8 mouse cellular contexts compared by ENCODE assay signal in the genomic region with DNA sequence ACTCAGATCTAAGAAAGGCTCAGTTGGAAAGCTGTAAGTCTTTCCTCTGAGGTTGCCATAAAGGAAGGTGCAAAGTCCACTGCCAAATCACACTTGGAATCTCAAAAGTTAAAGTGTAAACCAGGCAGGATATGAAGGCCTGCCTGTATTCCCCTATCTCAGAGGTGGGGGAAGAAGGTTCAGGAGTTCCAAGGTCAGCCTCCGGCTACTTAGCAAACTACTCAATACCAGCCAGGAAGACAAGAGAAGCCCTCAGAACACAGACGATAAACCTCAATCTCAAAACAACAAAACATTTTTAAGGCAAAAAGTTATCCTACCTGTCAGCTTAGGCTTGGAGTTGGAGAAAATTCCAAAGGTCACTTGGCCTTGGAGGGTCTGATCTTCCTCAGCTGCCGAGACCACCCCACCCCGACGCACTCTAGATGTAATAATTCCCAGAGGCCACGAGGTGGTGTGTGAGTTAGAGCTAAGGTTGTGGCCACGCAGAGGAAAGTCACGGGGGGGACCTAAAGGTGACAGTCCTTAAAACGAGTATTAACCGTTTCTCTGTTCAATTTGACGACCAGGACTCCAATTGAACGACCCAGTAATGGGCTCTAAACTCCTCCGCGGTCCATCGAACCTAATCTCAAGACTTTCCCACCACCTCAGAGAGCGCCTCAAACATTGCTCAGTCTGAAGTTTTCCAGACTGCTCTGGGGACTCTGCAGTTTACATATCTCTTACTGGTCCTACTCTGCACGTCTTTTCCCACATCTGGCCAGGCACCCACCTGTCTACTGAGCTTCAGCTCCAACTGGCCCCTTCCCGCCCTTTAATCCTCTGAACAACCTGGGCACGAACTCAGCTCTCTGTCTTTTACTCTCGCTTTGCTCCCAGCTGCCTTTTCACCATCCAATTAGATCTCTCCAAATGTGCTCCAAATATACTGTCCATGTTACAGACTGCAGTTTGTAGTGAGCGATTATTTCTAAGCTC. TPM values are rescaled to one million over a fixed set of nuclear protein-coding genes. Genes with fewer than 3 reads are reported as not detected.
DNase-seq lines count a peak whose midpoint lies in the region; ATAC-seq and TF ChIP-seq lines count a peak whose summit lies in the region.

No protein-coding gene starts in this region.

- 0 out of 2 replicates have a peak, but pooled peaks cover 5% of the 10 kb centered on the region for H3K4me1 ChIP-seq in forebrain, postnatal 0 days (ENCODE audit: insufficient read depth)
- peaks cover 27% of the 10 kb centered on the region for H3K4me1 ChIP-seq in liver, embryonic 12.5 days

- 11% methylated on average over 21 of the region's 21 CpGs for WGBS in forebrain, postnatal 0 days
- WGBS in liver, embryonic 12.5 days (ENCODE audit: insufficient replicate concordance), result 11% methylated on average over 21 of the region's 21 CpGs

- no peaks in the 10 kb centered on the region for H3K27me3 ChIP-seq in forebrain, postnatal 0 days (ENCODE audit: insufficient read depth, low read length)
- peaks cover 12% of the 10 kb centered on the region for H3K27me3 ChIP-seq in liver, embryonic 12.5 days (replicated peaks)
- H3K27me3 ChIP-seq in myocyte (ENCODE audit: control insufficient read depth, insufficient read depth, insufficient read length), result no peaks in the 10 kb centered on the region

- H3K4me3 ChIP-seq in forebrain, postnatal 0 days (ENCODE audit: low read depth, low read length), result peak overlapping the region; percentile 77
- peak overlapping the region; percentile 69 for H3K4me3 ChIP-seq in liver, embryonic 12.5 days
- H3K4me3 ChIP-seq in myocyte, result peak overlapping the region; percentile 63

- no peak for TF ChIP-seq POLR2A in myocyte (IDR thresholded peaks at IDR 0.05; ENCODE audit: insufficient read length, low read depth)

- H3K9ac ChIP-seq in forebrain, postnatal 0 days, result no peak overlapping the region
- no peak overlapping the region; the same call in 1 of the 2 replicates for H3K9ac ChIP-seq in liver, embryonic 12.5 days

- H3ac ChIP-seq in myocyte (ENCODE audit: control insufficient read depth, insufficient read length), result peak overlapping the region; percentile 66

- no peaks in the 10 kb centered on the region for H3K36me3 ChIP-seq in forebrain, postnatal 0 days (ENCODE audit: insufficient read depth)
- H3K36me3 ChIP-seq in liver, embryonic 12.5 days, result no peaks in the 10 kb centered on the region
- H3K36me3 ChIP-seq in myocyte (ENCODE audit: control insufficient read depth, insufficient read depth), result no peaks in the 10 kb centered on the region

- H3K9me3 ChIP-seq in forebrain, postnatal 0 days (ENCODE audit: low read length), result no peaks in the 10 kb centered on the region
- H3K9me3 ChIP-seq in liver, embryonic 12.5 days (replicated peaks), result no peaks in the 10 kb centered on the region

- no peaks in the 10 kb centered on the region for H3K79me2 ChIP-seq in myocyte (ENCODE audit: control insufficient read depth, insufficient read depth)

- peak; percentile 4 for DNase-seq in ovary, postnatal 10 days (ENCODE audit: low spot score)
- DNase-seq in ovary, adult 18-20 months (ENCODE audit: low spot score), result no peak
- peak; percentile 22 for DNase-seq in cerebellum, adult 11-12 months
- peak; percentile 54 for DNase-seq in forebrain, postnatal 0 days
- peak; percentile 19 to 24 for DNase-seq in thymus, postnatal 36 days

- ATAC-seq in forebrain, postnatal 0 days, result peak; percentile 26
- peak; percentile 59 for ATAC-seq in inflammation-experienced regulatory T-cells, adult 6 months
- ATAC-seq in liver, embryonic 12.5 days, result peak; percentile 21; the same call in 1 of the 2 replicates

- H3K27ac ChIP-seq in forebrain, postnatal 0 days (ENCODE audit: low read depth, low read length), result peak overlapping the region; percentile 10; the same call in 1 of the 2 replicates
- peak overlapping the region; percentile 48 for H3K27ac ChIP-seq in liver, embryonic 12.5 days

- TF ChIP-seq CTCF in forebrain, postnatal 0 days (IDR thresholded peaks at IDR 0.05; ENCODE audit: low read depth), result peak; percentile 69

- H3K4me2 ChIP-seq in forebrain, postnatal 0 days (ENCODE audit: low read depth), result peak overlapping the region; percentile 87
- H3K4me2 ChIP-seq in liver, embryonic 12.5 days, result peak overlapping the region; percentile 97
- peak overlapping the region; percentile 63 for H3K4me2 ChIP-seq in myocyte (ENCODE audit: low read depth)

TF ChIP-seq in myocyte, 11 proteins besides CTCF, POLR2A, EP300 and RAD21:
- TF ChIP-seq MYOD1 (IDR thresholded peaks at IDR 0.05; ENCODE audit: control insufficient read depth in 1 of 3, insufficient read length in 2 of 3, low read depth in 2 of 3) (no peak), TCF12 (IDR thresholded peaks at IDR 0.05; ENCODE audit: insufficient read depth, poor library complexity, severe bottlenecking) (no peak), USF1 (IDR thresholded peaks at IDR 0.05; ENCODE audit: low read depth) (no peak), E2F4 (IDR thresholded peaks at IDR 0.05; ENCODE audit: insufficient read depth) (no peak), MAX (IDR thresholded peaks at IDR 0.05; ENCODE audit: low read depth) (no peak), CEBPB (IDR thresholded peaks at IDR 0.05; ENCODE audit: insufficient read depth, poor library complexity, severe bottlenecking) (no peak), REST (IDR thresholded peaks at IDR 0.05; ENCODE audit: insufficient read depth, insufficient read length) (no peak)
TF ChIP-seq in myocyte: peak in this region for 0.

RNA-seq across cellular contexts. Expression of gene Dcbld1, which starts 0.9 kb away (rescaled TPM):
- total RNA-seq in forebrain, postnatal 0 days (2014; rRNA removed), result 8.8 and 11.3 TPM in 2 replicates
- 15.8 and 19.1 TPM in 2 replicates for polyA plus RNA-seq in forebrain, postnatal 0 days (2015; fragmentation: Nextera tagmentation; extraction: Ambion mirVana)
- polyA plus RNA-seq in inflammation-experienced regulatory T-cells, adult 6 months (2017; shearing (Covaris generic)), result under 1 TPM in 1 of 3 experiments, not detected in 2; 0.17 TPM
- polyA plus RNA-seq in liver, embryonic 12.5 days (2016; fragmentation: Nextera tagmentation; extraction: Ambion mirVana), result 7.5 and 8.7 TPM in 2 replicates
- polyA plus RNA-seq in myocyte (2012; fragmentation: generic; extraction: Trizol), result 4.2 TPM

RNA-seq across cellular contexts. Expression of gene Ros1, which starts 37.4 kb away (rescaled TPM):
- total RNA-seq in forebrain, postnatal 0 days (2014; rRNA removed), result not detected in 2 replicates
- polyA plus RNA-seq in forebrain, postnatal 0 days (2015; fragmentation: Nextera tagmentation; extraction: Ambion mirVana), result not detected in 2 replicates
- not detected for polyA plus RNA-seq in inflammation-experienced regulatory T-cells, adult 6 months (2017; shearing (Covaris generic))
- polyA plus RNA-seq in liver, embryonic 12.5 days (2016; fragmentation: Nextera tagmentation; extraction: Ambion mirVana), result 0.07 and 0.08 TPM in 2 replicates
- 0.01 TPM for polyA plus RNA-seq in myocyte (2012; fragmentation: generic; extraction: Trizol)
